Mouse (Mus musculus): ENCODE measurements around the gene Ncstn. TPM values are rescaled to one million over a fixed set of nuclear protein-coding genes. Genes with fewer than 3 reads are reported as not detected.

Gene Ncstn
- total RNA-seq, 2 experiments from 2014 or later: 24.6 to 57.3 TPM

GRCm38 (mm10) chr1:172046410-172046809 lies 36.2 kb downstream of the Ncstn start:
- ATAC-seq (replicated peaks; ENCODE audit: low FRiP score, low TSS enrichment, poor library complexity, severe bottlenecking): no peak

GRCm38 (mm10) chr1:172029914-172030313 lies 52.7 kb downstream of the Ncstn start:
- ATAC-seq (replicated peaks; ENCODE audit: low FRiP score, low TSS enrichment, poor library complexity, severe bottlenecking): no peak

- no peak for ATAC-seq (replicated peaks; ENCODE audit: low FRiP score, low TSS enrichment, poor library complexity, severe bottlenecking)
Observed at GRCm38 (mm10) chr1:172028394-172029275, 54.0 kb downstream of the Ncstn start, which contains the start of gene Vangl2. Gene Vangl2, minus strand, starts transcription at chr1:172028444.

- ATAC-seq (replicated peaks; ENCODE audit: low FRiP score, low TSS enrichment, poor library complexity, severe bottlenecking): no peak
Observed at GRCm38 (mm10) chr1:172027809-172028102, 54.8 kb downstream of the Ncstn start.

- peak; percentile 55 for ATAC-seq (replicated peaks; ENCODE audit: low FRiP score, low TSS enrichment, poor library complexity, severe bottlenecking)
Observed at GRCm38 (mm10) chr1:172027010-172027808, 55.4 kb downstream of the Ncstn start.

GRCm38 (mm10) chr1:172026201-172026901 lies 56.2 kb downstream of the Ncstn start:
- peak; percentile 25; the same call in 1 of the 2 replicates for ATAC-seq (replicated peaks; ENCODE audit: low FRiP score, low TSS enrichment, poor library complexity, severe bottlenecking)

- ATAC-seq (replicated peaks; ENCODE audit: low FRiP score, low TSS enrichment, poor library complexity, severe bottlenecking): no peak
Observed at GRCm38 (mm10) chr1:172025201-172025904, 57.2 kb downstream of the Ncstn start.

- ATAC-seq (replicated peaks; ENCODE audit: low FRiP score, low TSS enrichment, poor library complexity, severe bottlenecking): no peak
Observed at GRCm38 (mm10) chr1:172024140-172024895, 58.3 kb downstream of the Ncstn start.

- ATAC-seq (replicated peaks; ENCODE audit: low FRiP score, low TSS enrichment, poor library complexity, severe bottlenecking): no peak
Observed at GRCm38 (mm10) chr1:172019863-172020521, 62.6 kb downstream of the Ncstn start.

- ATAC-seq (replicated peaks; ENCODE audit: low FRiP score, low TSS enrichment, poor library complexity, severe bottlenecking): no peak
Observed at GRCm38 (mm10) chr1:172019339-172019738, 63.3 kb downstream of the Ncstn start.

GRCm38 (mm10) chr1:172018336-172019311 lies 64.0 kb downstream of the Ncstn start:
- no peak for ATAC-seq (replicated peaks; ENCODE audit: low FRiP score, low TSS enrichment, poor library complexity, severe bottlenecking)

- ATAC-seq (replicated peaks; ENCODE audit: low FRiP score, low TSS enrichment, poor library complexity, severe bottlenecking): no peak
Observed at GRCm38 (mm10) chr1:172017517-172018070, 65.0 kb downstream of the Ncstn start.

GRCm38 (mm10) chr1:172016660-172017516 lies 65.7 kb downstream of the Ncstn start:
- no peak for ATAC-seq (replicated peaks; ENCODE audit: low FRiP score, low TSS enrichment, poor library complexity, severe bottlenecking)

GRCm38 (mm10) chr1:172016031-172016430 lies 66.6 kb downstream of the Ncstn start:
- ATAC-seq (replicated peaks; ENCODE audit: low FRiP score, low TSS enrichment, poor library complexity, severe bottlenecking): no peak

All from megakaryocyte-erythroid progenitor cell, adult 5-6 weeks (primary cell).